Mouse (Mus musculus) intestine, embryonic 15.5 days (tissue): ENCODE results near the gene Med15. TPM values are rescaled to one million over a fixed set of nuclear protein-coding genes. Genes with fewer than 3 reads are reported as not detected.
"Not testable (repeated sequence)": the region's sequence is repeated elsewhere in the genome, so short reads cannot be mapped to it uniquely, and the experiment has no call there.

Experiments used
- ATAC-seq: fragments of 200-750 bp; cut with Nextera tagmentation; 2 replicates; pipeline ENCODE4 v1.8.0; 2017; ENCODE audit warnings: moderate TSS enrichment, moderate library complexity
- H3K27ac ChIP-seq: fragments of 300-500 bp; sonication (generic); 2 replicates; pipeline ENCODE4 v1.5.1; 2015; ENCODE audit warnings: mild to moderate bottlenecking, inconsistent platforms
- H3K27me3 ChIP-seq: fragments of 300-500 bp; sonication (generic); replicated peaks from 2 replicates; pipeline ENCODE4 v1.6.1; 2015; ENCODE audit warnings: inconsistent platforms
- H3K36me3 ChIP-seq: fragments of 300-500 bp; sonication (generic); 2 replicates; pipeline ENCODE4 v1.6.1; 2015; ENCODE audit warnings: inconsistent platforms
- H3K4me1 ChIP-seq: fragments of 300-500 bp; sonication (generic); replicated peaks from 2 replicates; pipeline ENCODE4 v1.6.1; 2015; ENCODE audit warnings: inconsistent platforms
- H3K4me2 ChIP-seq: fragments of 300-500 bp; sonication (generic); replicated peaks from 2 replicates; pipeline ENCODE4 v1.6.1; 2015; ENCODE audit warnings: mild to moderate bottlenecking, inconsistent platforms
- H3K4me3 ChIP-seq: fragments of 300-500 bp; sonication (generic); replicated peaks from 2 replicates; pipeline ENCODE4 v1.5.1; 2015; ENCODE audit warnings: inconsistent platforms
- H3K9ac ChIP-seq: fragments of 300-500 bp; sonication (generic); 2 replicates; pipeline ENCODE4 v1.6.1; 2015; ENCODE audit warnings: inconsistent platforms
- H3K9me3 ChIP-seq: fragments of 300-500 bp; sonication (generic); 2 replicates; pipeline ENCODE4 v1.6.1; 2016; ENCODE audit warnings: inconsistent platforms
- WGBS: fragments of 180-500 bp; shearing (Covaris S2); methylation state at CpG from one replicate; pipeline ENCODE4 v1.1.7; 2015; 5-methylcytosine and 5-hydroxymethylcytosine counted together
- polyA plus RNA-seq: library from polyadenylated mRNA; unstranded; fragments of >200 nt; fragmentation: Nextera tagmentation; extraction: Ambion mirVana; gene quantifications from 2 replicates; pipeline ENCODE4 v1.2.1, GENCODE M21; 2015

Med15 gene
- polyA plus RNA-seq, 1 experiment from 2014 or later, result 38.0 TPM

GRCm38 (mm10) chr16:17757756-17758155 is 25.1 kb upstream of the Med15 start:
- no peaks in the 10 kb centered on the region for H3K36me3 ChIP-seq
- no peak overlapping the region for H3K27ac ChIP-seq
- H3K9me3 ChIP-seq, result no peaks in the 10 kb centered on the region
- H3K27me3 ChIP-seq, result no peaks in the 10 kb centered on the region
- peaks cover 18% of the 10 kb centered on the region for H3K4me1 ChIP-seq
- no peak overlapping the region for H3K9ac ChIP-seq
- 97% methylated on average over 1 of the region's 1 CpGs for WGBS
- H3K4me2 ChIP-seq, result no peak overlapping the region
- H3K4me3 ChIP-seq, result no peak overlapping the region
- no peak for ATAC-seq

DNA sequence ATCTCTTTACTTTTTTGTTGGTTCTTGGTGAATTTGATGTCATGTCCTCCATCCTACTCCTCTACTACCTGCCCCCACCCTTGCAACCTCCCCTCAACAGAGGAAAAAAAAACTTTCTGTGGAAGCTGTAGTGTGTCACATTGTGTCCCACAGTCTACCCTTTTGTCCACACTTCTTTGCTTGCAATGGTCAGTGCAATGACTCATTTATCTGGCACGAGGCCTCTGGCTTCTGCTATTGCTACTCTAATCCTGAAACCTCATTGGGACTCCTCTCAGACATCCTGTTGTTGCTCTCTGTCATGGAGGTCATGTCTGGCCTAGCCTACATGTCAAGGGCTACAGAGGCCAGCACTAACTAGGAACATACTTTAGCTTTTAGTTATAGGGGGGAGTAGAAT is 21.0 kb upstream of the Med15 start:
- Histone ChIP-seq H3K4me2 (no peak overlapping the region), H3K27ac (peak overlapping the region; percentile 18; the same call in 1 of the 2 replicates), H3K4me3 (no peak overlapping the region), H3K9ac (no peak overlapping the region), H3K4me1 (0 out of 2 replicates have a peak, but pooled peaks cover 5% of the 10 kb centered on the region), H3K9me3 (no peaks in the 10 kb centered on the region), H3K27me3 (no peaks in the 10 kb centered on the region), H3K36me3 (no peaks in the 10 kb centered on the region)
- WGBS, result 35% methylated on average over 1 of the region's 1 CpGs
- ATAC-seq, result no peak

DNA sequence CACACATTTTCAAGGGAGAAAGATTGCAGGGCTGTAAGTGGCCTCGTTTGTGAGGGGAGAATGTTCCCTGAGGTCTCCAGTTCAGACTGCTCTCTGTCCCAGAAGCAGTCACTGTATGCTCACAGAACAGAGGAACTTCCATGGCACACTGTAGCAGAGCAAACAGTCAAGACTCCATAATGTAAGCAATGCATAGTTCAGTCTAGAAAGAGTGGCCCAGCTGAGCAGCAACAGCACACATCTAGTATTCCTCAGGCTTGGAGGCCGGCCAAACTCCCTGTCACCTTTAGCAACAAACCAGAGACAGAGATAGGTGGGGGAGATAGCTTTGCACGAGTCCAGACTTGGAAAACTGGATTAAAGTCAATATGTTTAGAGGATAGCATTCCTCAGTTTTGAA is 20.3 kb upstream of the Med15 start:
- Histone ChIP-seq H3K4me2 (no peak overlapping the region), H3K9ac (no peak overlapping the region), H3K4me1 (0 out of 2 replicates have a peak, but pooled peaks cover 4% of the 10 kb centered on the region), H3K36me3 (no peaks in the 10 kb centered on the region), H3K27me3 (no peaks in the 10 kb centered on the region), H3K9me3 (no peaks in the 10 kb centered on the region), H3K4me3 (no peak overlapping the region), H3K27ac (peak overlapping the region; percentile 64; the same call in 1 of the 2 replicates)
- 12% methylated on average over 3 of the region's 3 CpGs for WGBS
- ATAC-seq, result peak; percentile 84

DNA sequence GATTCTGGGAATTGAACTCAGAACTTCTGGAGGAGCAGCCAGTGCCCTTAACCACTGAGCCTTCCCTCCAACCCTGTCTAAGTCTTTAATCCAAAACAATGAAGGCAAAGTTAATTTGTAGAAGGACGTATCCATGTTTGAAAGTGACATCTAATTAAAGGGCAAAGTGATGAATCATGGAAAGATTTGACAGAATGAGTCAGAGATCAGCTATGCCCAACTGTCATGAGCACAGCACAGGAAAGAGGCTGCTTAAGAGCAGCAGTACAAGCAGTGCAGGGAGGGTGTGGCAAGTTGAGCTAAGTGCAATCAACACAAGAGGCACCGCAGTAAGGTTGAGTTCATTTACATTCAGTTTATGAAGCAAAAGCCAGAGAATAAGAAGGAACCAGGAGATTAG is 12.4 kb upstream of the Med15 start:
- Histone ChIP-seq H3K27me3 (no peaks in the 10 kb centered on the region), H3K9ac (no peak overlapping the region), H3K9me3 (no peaks in the 10 kb centered on the region), H3K4me2 (no peak overlapping the region), H3K36me3 (no peaks in the 10 kb centered on the region), H3K4me3 (no peak overlapping the region), H3K4me1 (peaks cover 4% of the 10 kb centered on the region; the same call in 1 of the 2 replicates), H3K27ac (no peak overlapping the region)
- ATAC-seq, result no peak
- 79% methylated on average over 2 of the region's 2 CpGs for WGBS

- H3K9ac ChIP-seq, result no peak overlapping the region
- H3K4me1 ChIP-seq, result peaks cover 4% of the 10 kb centered on the region; the same call in 1 of the 2 replicates
- no peaks in the 10 kb centered on the region for H3K27me3 ChIP-seq
- H3K4me2 ChIP-seq, result no peak overlapping the region
- H3K36me3 ChIP-seq, result no peaks in the 10 kb centered on the region
- no peak for ATAC-seq
- H3K4me3 ChIP-seq, result no peak overlapping the region
- 25% methylated on average over 1 of the region's 1 CpGs for WGBS
- no peaks in the 10 kb centered on the region for H3K9me3 ChIP-seq
- no peak overlapping the region for H3K27ac ChIP-seq
Measured at GRCm38 (mm10) chr16:17744536-17744935, 11.8 kb upstream of the Med15 start.

GRCm38 (mm10) chr16:17743279-17743678 is 10.6 kb upstream of the Med15 start:
- Histone ChIP-seq H3K27ac (0 out of 2 replicates have a peak overlapping the region, but pooled peaks have one; percentile 41), H3K9ac (no peak overlapping the region), H3K27me3 (no peaks in the 10 kb centered on the region), H3K4me1 (peaks cover 4% of the 10 kb centered on the region; the same call in 1 of the 2 replicates), H3K9me3 (no peaks in the 10 kb centered on the region), H3K36me3 (no peaks in the 10 kb centered on the region), H3K4me2 (no peak overlapping the region), H3K4me3 (no peak overlapping the region)
- ATAC-seq, result peak; percentile 71
- WGBS, result 45% methylated on average over 4 of the region's 4 CpGs

GRCm38 (mm10) chr16:17742810-17743209 is 10.1 kb upstream of the Med15 start:
- peak; percentile 71 for ATAC-seq
- Histone ChIP-seq H3K27me3 (no peaks in the 10 kb centered on the region), H3K4me1 (peaks cover 4% of the 10 kb centered on the region; the same call in 1 of the 2 replicates), H3K9me3 (no peaks in the 10 kb centered on the region), H3K4me3 (no peak overlapping the region), H3K4me2 (no peak overlapping the region), H3K9ac (no peak overlapping the region), H3K36me3 (no peaks in the 10 kb centered on the region), H3K27ac (0 out of 2 replicates have a peak overlapping the region, but pooled peaks have one; percentile 41)
- 72% methylated on average over 1 of the region's 1 CpGs for WGBS

GRCm38 (mm10) chr16:17740080-17740479 is 7.4 kb upstream of the Med15 start:
- ATAC-seq, result no peak
- H3K27ac ChIP-seq, result no peak overlapping the region
- no peak overlapping the region for H3K4me3 ChIP-seq
- peaks cover 4% of the 10 kb centered on the region; the same call in 1 of the 2 replicates for H3K4me1 ChIP-seq
- H3K4me2 ChIP-seq, result no peak overlapping the region
- H3K27me3 ChIP-seq, result no peaks in the 10 kb centered on the region
- H3K9ac ChIP-seq, result no peak overlapping the region
- H3K36me3 ChIP-seq, result no peaks in the 10 kb centered on the region
- WGBS, result 74% methylated on average over 4 of the region's 4 CpGs
- H3K9me3 ChIP-seq, result no peaks in the 10 kb centered on the region

DNA sequence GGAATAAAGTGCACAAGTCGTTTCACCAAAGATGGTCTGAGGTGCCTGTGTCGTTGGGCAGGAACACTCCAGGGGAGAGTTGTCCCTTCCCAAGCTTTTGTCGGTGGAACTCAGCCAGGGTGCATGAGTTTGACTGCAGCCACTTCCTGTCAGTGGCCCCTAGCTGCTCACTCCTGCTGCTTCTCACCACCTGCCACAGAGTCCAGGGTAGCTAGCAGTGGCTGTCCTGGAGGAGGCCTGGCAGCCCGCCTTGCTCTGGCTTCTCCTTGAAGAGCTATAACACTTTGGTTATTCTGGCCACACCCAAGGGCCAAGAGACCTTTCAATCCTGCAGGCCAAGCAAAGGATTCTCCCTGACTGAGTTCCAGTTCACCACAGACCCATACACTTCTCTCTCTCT is 3.5 kb upstream of the Med15 start:
- Histone ChIP-seq H3K36me3 (no peaks in the 10 kb centered on the region), H3K27ac (no peak overlapping the region), H3K4me3 (no peak overlapping the region), H3K4me1 (no peaks in the 10 kb centered on the region), H3K27me3 (no peaks in the 10 kb centered on the region), H3K9ac (no peak overlapping the region), H3K9me3 (no peaks in the 10 kb centered on the region), H3K4me2 (no peak overlapping the region)
- 42% methylated on average over 4 of the region's 4 CpGs for WGBS
- ATAC-seq, result no peak

- not testable (repeated sequence) for H3K27ac ChIP-seq, H3K4me3 ChIP-seq, ATAC-seq, H3K4me2 ChIP-seq, H3K27me3 ChIP-seq, H3K4me1 ChIP-seq, H3K36me3 ChIP-seq, H3K9me3 ChIP-seq, H3K9ac ChIP-seq
- WGBS, result 92% methylated on average over 6 of the region's 6 CpGs
Measured at GRCm38 (mm10) chr16:17734872-17735271, 2.2 kb upstream of the Med15 start.

DNA sequence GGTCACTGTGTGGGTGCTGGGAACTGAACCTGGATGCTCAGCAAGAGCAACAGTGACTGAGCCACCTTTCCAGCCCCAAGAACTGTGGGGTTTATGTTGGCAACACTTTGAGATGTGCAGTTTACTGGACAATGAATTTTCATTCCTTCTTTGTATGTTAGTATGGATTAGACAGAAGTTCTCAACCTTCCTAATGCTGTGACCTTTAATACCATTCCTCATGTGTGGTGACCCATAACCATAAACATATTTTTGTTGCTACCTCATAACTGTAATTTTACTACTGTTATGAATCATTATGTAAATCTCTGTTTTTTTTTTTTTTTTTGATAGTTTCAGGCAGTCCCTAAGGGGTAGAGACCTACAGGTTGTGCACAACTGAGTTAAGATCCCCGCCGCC is 955 bp upstream of the Med15 start:
- no peak for ATAC-seq
- Histone ChIP-seq H3K4me3 (no peak overlapping the region), H3K9me3 (no peaks in the 10 kb centered on the region), H3K27ac (no peak overlapping the region), H3K9ac (no peak overlapping the region), H3K4me1 (no peaks in the 10 kb centered on the region), H3K27me3 (no peaks in the 10 kb centered on the region), H3K4me2 (peak overlapping the region; percentile 49), H3K36me3 (no peaks in the 10 kb centered on the region)
- 67% methylated on average over 2 of the region's 2 CpGs for WGBS

GRCm38 (mm10) chr16:17732431-17732830 is 260 bp downstream of the Med15 start:
- no peak for ATAC-seq
- WGBS, result 65% methylated on average over 6 of the region's 6 CpGs

GRCm38 (mm10) chr16:17732021-17732420 is 670 bp downstream of the Med15 start:
- 45% methylated on average over 3 of the region's 3 CpGs for WGBS
- no peak overlapping the region for H3K4me3 ChIP-seq
- no peaks in the 10 kb centered on the region for H3K9me3 ChIP-seq
- H3K4me2 ChIP-seq, result no peak overlapping the region
- H3K27ac ChIP-seq, result no peak overlapping the region
- no peaks in the 10 kb centered on the region for H3K36me3 ChIP-seq
- H3K4me1 ChIP-seq, result no peaks in the 10 kb centered on the region
- no peak for ATAC-seq
- no peaks in the 10 kb centered on the region for H3K27me3 ChIP-seq
- no peak overlapping the region for H3K9ac ChIP-seq

More at GRCm38 (mm10) chr16:17732431-17732830, 260 bp downstream of the Med15 start:
- Histone ChIP-seq H3K36me3 (no peaks in the 10 kb centered on the region), H3K9me3 (no peaks in the 10 kb centered on the region), H3K9ac (no peak overlapping the region), H3K4me2 (no peak overlapping the region), H3K27ac (no peak overlapping the region), H3K27me3 (no peaks in the 10 kb centered on the region), H3K4me3 (no peak overlapping the region), H3K4me1 (no peaks in the 10 kb centered on the region)
